Mouse (Mus musculus) cerebellum, adult 9-11 months (tissue): ENCODE data around the gene Ylpm1.
A peak's percentile ranks its signal among the peaks of the same experiment; 100 is the strongest.

ENCODE experiments used
- DNase-seq: peaks from one replicate; pipeline ENCODE4 v3.0.0; 2022

Gene Ylpm1

GRCm38 (mm10) chr12:85010541-85010940 lies 14.4 kb downstream of the Ylpm1 start:
- DNase-seq, result no peak

GRCm38 (mm10) chr12:85012185-85012584 lies 16.1 kb downstream of the Ylpm1 start:
- no peak for DNase-seq

- no peak for DNase-seq
These were observed 25.9 kb downstream of the Ylpm1 start for GRCm38 (mm10) chr12:85022071-85022470.

GRCm38 (mm10) chr12:85032710-85033109 lies 36.6 kb downstream of the Ylpm1 start:
- no peak for DNase-seq

GRCm38 (mm10) chr12:85051218-85051617 lies 55.1 kb downstream of the Ylpm1 start:
- no peak for DNase-seq

GRCm38 (mm10) chr12:85071043-85071442 lies 74.9 kb downstream of the Ylpm1 start:
- DNase-seq, result no peak

- no peak for DNase-seq
These were observed 81.0 kb downstream of the Ylpm1 start for GRCm38 (mm10) chr12:85077100-85077499.

GRCm38 (mm10) chr12:85084257-85084656 lies 88.1 kb downstream of the Ylpm1 start:
- DNase-seq, result no peak

- DNase-seq, result no peak
These were observed 88.8 kb downstream of the Ylpm1 start for GRCm38 (mm10) chr12:85084941-85085340.

GRCm38 (mm10) chr12:85087845-85088244 lies 91.7 kb downstream of the Ylpm1 start:
- DNase-seq, result no peak

GRCm38 (mm10) chr12:85091190-85091589 lies 95.1 kb downstream of the Ylpm1 start:
- DNase-seq, result no peak

- DNase-seq, result peak; percentile 58
These were observed 96.1 kb downstream of the Ylpm1 start for GRCm38 (mm10) chr12:85092214-85092613.

- DNase-seq, result no peak
These were observed 97.9 kb downstream of the Ylpm1 start for GRCm38 (mm10) chr12:85094010-85094409.

- DNase-seq, result no peak
These were observed 98.6 kb downstream of the Ylpm1 start for GRCm38 (mm10) chr12:85094706-85095105.

GRCm38 (mm10) chr12:85095146-85095545 lies 99.0 kb downstream of the Ylpm1 start:
- DNase-seq, result no peak

- no peak for DNase-seq
These were observed 99.7 kb downstream of the Ylpm1 start for GRCm38 (mm10) chr12:85095859-85096258.

GRCm38 (mm10) chr12:85101001-85101400 lies 104.9 kb downstream of the Ylpm1 start:
- DNase-seq, result no peak

- no peak for DNase-seq
These were observed 105.5 kb downstream of the Ylpm1 start for GRCm38 (mm10) chr12:85101521-85102106.

- no peak for DNase-seq
These were observed 107.0 kb downstream of the Ylpm1 start for GRCm38 (mm10) chr12:85103096-85103495.

- DNase-seq, result no peak
These were observed 108.7 kb downstream of the Ylpm1 start for GRCm38 (mm10) chr12:85104789-85105188.

- DNase-seq, result no peak
These were observed 110.2 kb downstream of the Ylpm1 start for GRCm38 (mm10) chr12:85106292-85106691.

- DNase-seq, result no peak
These were observed 112.5 kb downstream of the Ylpm1 start for GRCm38 (mm10) chr12:85108643-85109042.

- no peak for DNase-seq
These were observed 113.3 kb downstream of the Ylpm1 start for GRCm38 (mm10) chr12:85109426-85109825.

- DNase-seq, result peak; percentile 30
These were observed 114.0 kb downstream of the Ylpm1 start for GRCm38 (mm10) chr12:85110011-85110697.
